Mouse (Mus musculus) spleen, postnatal 14 days (tissue): ENCODE measurements around the gene Siah3.

Source experiments
- DNase-seq, 2 experiments: peaks; one replicate each; pipeline ENCODE4 v3.0.0; 2021 to 2022; ENCODE audit warnings: low spot score in 2 of 2

The Siah3 gene

DNA sequence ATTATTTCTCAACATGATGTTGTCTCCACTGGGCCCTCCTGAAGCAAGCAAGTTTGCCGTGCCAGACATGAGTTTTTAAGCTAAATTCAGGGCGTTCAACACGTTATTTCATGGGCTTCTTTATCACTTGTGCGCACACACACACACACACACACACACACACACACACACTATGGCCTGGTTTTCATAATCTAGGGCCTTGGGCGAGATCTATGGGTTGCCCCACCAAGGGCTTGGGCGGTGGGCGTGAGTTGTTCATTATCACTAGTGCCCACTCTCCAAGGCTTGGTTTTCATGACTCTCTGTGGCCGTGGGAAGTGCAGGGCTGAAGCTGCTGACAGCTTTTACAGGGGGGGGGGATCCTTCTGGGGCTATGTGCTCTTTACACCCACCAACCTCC lies 63.9 kb downstream of the Siah3 start:
- DNase-seq = no peak

DNA sequence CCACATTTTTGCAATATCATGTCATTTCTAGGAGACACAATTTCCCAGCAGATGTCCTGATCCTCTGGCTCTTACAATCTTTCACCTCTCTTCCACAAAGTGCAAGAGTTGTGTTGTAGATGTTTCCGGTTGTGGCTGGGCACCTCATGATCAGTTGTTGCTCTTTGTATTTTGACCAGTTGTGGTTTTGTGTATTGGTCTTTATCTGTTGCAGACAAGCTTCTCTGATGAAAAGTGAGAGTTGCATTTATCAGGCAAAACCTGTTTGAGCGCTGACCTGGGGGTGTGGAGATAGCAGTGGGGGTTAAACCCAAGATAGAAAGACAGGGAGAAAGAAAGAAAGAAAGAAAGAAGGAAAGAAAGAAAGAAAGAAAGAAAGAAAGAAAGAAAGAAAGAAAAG lies 68.9 kb downstream of the Siah3 start:
- no peak for DNase-seq

DNA sequence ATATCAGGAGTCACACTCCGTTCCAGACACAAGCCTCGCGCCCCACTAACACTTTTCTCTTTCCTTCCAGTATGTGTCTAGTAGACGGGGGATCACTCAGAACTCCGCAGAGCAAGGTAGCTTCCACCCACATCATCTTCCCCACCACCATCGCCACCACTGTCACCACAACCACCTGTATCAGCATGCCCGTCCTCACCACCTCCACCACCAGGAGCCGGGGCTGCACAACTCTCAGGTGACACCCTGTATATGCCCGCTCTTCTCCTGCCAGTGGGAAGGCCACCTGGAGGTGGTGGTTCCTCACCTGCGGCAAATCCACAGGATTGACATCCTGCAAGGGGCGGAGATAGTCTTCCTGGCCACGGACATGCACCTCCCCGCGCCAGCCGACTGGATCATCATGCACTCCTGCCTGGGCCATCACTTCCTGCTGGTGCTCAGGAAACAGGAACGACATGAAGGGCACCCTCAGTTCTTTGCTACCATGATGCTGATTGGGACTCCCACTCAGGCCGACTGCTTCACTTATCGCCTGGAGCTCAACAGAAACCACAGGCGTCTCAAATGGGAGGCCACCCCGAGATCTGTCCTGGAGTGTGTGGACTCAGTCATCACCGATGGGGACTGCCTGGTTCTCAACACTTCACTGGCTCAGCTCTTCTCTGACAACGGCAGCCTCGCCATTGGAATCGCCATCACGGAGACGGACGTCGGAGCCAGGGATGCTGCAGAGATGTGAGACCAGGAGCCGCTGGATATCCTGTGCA lies 69.8 kb downstream of the Siah3 start:
- DNase-seq = no peak

DNA sequence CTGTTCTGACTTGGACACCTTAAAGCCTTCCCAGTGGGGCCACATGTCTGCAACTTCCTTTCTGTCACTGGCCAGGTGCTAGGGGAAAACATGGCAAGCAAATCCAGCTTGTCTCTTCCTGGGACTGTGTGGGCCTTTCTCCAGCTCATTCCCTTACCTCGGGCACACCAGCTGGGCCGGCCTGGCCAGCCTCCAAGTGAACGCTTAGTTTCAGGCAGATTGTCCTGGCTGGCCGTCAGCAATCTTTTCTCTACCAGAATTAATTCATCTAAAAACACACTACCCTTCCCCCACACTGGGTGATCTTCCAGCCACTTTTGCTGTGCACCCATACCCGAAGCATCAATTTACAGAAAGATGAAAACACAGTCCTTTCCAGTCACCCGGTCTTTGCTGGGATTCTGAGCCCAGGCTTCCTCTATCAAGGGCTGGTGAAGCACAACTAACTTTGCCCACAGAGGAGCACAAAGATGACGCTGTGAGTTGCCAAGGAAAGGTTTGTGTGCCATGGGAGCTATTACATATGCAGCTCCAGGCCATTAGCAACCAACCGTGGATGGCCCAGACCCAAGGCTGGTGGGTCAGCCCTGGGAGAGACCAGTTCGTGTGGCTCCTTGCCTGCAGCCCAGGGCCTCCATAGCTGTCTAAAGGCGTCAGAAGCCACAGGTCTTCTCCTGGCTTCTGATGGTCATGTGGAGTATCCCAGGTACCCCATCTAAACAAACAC lies 71.8 kb downstream of the Siah3 start:
- DNase-seq = no peak

DNA sequence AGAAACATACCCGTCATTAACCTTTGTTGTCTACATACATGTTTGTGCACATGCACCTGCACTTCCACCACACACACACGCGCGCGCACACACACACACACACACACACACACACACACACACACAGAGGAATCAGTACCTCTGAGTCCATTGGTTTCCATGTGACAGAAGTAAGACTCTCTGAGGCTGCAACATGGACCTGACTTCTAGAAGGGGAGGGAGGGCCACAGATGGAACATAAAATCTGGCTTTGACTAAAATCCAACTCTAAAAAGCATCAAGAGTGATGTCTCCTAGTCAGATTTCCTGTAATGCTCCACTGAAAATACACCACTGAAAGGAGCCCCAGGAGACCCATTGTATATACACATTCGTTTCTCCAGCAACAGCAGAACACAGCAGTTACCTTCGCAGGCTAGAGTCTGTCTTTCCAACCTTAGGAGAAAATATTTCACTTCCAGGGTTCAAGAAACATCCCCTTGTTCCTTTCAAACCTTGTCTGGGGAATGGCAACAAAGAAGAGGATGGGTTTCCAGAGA lies 75.1 kb downstream of the Siah3 start:
- DNase-seq = no peak

DNA sequence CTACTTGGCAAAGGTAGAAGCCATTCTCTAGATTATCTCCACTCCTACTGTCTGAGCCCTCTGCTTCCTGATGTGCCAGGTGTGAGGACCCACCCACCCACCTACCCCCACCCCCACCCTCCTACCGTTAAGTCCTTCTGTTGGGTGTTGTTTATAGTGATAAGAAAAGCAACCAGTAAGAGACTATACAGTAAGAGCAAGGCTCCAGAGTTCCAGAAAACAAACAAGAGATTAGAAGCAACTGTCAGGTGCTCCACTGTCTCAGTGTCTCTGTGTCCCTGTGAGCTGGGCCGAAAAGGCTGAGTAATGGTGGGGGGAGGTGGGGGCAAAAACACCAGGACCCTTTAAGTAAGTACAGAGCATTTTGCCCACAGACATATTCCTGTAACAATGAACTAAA lies 83.4 kb downstream of the Siah3 start:
- no peak for DNase-seq

DNA sequence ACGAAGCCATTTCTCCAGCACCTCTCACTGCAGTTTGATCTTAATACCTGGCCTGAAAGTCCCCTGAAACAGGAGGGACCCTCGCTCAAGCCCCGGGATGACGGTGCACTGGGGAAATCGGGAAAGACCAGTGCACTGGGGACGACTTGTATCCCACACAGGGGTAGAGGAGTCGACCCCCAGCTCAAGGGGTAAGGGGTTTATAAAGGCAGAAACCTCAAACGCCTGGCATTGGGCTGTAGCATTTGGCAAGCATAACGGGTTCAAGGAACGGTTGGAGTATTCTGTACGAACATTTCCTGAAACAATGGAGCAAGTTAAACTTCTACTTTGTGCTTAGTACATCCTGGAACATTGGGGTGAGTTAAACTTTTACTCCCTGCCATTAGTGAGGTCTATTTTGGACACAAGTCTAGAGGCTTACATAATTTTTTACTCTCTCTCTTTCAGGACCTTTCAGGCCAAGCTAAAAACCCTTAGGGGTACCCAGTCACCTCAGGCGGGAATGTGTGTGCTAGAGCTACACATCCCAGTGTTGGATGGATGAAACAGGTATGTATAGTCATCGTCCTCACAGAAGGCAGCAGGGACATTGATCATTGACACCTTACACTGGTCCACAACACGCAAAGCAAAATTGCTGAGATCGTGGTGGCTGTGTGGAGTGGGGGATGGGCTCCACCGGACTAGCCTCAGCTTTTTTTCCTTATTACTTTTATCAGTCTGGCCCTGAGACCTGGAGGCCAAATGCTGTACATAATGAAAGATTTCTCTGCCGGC lies 84.6 kb downstream of the Siah3 start:
- DNase-seq = no peak

DNA sequence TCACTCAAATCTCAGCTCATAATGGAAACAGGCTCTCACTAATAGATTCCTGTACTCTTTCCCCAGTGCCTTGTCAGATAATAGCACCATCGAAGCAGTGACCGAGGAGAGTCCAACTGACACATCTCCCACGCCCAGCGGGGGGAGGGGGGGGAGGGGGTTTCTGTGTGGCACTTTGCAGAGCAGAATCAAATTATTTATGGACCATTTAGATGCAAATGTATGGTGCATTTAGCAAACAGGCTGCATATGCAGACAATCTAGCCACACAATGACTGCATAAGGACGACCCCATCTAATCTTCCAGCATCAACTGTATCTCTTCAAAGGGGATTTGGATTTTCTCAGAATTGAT lies 85.2 kb downstream of the Siah3 start:
- no peak for DNase-seq

DNA sequence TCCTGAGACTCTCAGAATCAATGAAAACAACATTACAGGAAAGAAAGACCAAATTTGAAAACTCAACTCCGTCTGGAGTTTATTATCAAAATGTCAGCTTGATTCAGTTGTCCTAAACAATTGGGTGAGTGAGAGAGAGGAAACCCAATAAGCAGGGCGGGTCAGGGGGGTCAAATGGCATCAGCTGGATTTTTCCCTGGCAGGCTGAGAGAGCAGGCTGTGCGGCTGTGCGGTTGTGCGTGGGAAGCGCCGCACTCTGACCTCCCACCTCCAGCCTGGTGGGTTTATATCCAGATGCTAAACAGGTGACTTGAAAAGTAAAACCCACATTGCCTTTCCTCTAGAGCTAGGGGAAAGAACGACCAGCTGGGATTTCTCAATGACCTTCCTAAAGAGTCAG lies 85.9 kb downstream of the Siah3 start:
- DNase-seq = no peak

DNA sequence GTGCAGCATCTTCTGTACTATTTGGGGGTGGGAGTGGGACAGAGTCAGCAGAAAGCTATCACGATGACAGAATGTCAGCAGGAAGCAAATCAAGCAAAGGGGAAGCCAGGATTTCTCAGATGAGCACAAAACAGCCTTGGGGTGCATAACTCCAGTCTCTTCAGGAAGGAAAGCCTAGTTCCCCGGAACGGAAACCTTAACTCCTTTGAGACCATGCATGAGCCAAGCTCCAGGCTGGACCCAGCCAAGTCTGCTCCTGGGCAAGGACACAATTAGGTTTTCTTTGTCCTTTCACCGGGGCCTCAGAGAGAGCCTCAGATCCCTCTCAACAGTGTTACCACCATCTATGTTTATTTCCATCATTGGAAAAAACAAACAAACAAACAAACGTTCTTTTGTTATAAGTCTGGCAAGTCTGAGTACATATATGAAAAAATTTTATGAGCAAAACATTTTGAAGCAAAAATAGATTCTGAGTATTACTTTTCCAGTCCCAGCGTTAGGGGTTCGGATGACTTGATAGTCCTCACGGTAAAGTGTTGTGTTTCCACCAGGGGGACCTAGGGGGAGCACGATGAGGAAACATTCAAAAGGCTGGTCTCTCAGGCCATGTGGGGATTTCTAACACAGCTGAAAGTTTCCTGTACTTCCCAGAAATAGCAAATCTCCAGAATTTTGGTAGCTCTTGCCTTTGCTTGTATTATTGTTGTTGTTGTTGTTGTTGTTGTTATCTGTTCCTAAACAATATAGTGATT lies 106.0 kb downstream of the Siah3 start:
- DNase-seq = no peak

DNA sequence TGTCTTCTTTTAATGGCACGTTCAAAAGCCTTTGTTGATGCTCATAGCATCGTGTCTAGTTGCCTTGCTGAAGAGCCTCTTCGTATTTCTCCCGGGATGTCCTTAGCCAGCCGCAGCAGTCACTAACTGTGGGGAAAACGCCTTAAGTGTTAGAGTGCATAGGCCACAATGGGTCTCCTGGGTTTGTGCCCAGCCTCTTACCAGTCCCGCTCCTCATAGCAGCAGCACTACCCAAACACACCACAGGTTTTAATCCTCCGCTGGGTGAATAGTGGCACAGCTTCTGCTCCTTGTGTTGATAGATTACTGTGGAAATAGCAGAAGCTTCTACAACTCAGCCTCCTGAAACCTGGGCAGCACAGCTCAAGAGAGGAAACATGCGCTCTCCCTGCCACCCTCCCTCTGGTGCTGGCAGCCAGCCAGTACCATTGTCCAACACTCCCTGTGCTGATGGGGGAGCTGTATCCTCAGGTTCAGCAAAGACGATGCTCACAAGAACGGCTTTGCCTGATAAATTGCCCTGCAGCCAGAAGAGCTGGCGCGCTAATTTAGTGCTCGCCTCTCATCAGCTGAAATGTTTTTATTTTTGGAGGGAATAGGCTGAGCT lies 109.9 kb downstream of the Siah3 start:
- DNase-seq = no peak

DNA sequence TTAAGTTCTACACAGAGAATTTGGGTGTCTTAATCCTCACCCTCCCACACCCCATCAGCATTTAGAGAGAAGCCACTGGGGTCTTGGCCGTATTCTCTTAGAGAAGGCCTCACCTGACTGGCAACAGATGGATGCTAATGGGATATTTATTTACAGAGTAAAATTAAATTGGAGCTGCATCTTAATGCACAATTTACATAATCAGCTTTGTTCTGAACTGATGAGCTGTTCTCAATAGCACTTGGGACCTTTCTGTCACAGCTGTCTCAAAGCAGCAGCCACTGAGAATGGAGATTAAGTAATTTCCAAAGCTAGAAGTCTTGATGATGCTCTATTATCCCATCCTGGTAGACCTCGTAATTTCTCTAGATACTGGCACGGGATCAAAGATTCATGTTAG lies 110.5 kb downstream of the Siah3 start:
- DNase-seq = no peak

DNA sequence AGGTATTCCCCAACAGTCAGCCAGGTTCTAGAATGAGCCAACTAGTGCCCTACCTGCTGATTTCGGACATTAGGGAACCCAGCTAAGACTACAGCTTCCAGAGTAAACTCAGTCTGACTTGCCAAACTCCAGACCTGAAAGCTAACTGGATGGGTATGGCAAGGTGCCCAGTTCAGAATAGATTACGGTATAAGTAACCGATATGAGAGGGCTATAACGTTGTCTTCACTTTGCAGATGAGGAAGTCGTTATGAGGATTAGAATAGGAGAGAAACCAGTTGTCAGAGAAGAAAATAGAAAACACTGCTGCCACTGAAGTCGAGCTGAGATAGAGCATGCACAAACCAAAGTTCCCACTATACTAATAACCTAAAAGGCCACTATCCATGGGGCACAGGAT lies 123.2 kb downstream of the Siah3 start:
- no peak for DNase-seq
